Mouse (Mus musculus): ENCODE measurements around the gene Cct5.

Cct5 gene

DNA sequence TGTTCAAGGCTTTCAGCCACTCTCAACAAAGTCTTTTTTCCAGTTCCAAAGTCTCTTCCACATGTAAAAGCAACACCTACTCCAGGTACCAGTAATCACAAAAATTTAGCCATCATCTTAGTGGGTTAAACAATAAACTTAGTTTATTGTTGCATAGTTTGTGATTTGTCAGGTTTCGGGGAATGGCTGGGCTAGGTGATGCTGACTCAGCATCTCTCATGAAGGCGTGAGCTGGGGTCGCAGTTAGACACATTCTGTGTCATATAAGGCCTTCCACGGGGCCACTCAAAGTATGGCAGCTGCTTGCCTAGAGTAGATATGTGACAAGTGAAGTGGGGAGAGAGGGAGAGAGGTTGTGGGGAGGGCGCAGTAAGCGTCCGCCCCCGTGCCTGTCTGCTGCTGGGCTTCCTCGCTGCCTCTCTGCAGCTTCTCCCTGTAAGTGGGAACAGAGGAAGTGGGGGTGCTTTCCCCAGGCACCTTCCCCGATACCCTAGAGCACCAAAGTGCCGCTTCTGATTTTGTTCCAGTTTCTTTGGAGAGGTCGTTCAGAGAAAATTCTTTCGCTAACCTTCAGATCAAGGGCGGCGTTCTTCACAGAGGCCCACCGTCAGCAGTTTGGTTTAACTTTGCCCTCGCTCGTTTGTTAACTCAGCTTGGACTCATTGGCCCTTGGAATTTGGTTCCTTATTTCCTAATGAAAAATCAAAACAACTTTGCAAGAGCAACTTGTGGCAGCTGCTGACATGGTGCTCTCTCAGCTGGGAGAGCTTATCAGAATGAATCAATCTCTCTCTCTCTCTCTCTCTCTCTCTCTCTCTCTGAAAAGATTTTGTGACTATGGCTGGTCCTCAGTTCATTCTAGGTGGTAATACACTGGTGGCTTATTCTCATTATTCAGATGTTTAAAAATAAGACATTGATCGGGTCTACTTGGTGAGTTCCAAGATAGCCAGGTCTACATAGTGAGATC lies 37.7 kb downstream of the Cct5 start:
- peak; percentile 74 to 89 for DNase-seq

DNA sequence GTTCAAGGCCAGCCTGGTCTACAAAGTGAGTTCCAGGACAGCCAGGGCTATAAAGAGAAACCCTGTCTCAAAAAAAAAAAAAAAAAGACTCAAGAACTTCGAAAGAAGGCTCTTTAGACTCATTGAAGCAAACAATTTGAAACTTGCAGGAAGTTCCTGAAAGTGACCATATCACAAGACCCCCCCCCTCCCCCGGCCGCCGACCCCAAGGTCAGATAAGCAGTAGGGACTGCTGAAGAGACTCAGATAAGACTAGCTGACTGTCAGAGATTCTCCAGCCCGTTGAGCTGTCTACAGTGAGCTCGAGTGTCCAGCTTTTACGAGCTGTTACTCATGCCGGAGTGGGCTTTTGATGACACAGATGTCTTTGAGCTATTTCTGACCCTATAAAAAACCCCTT lies 38.8 kb downstream of the Cct5 start:
- no peak for DNase-seq

DNA sequence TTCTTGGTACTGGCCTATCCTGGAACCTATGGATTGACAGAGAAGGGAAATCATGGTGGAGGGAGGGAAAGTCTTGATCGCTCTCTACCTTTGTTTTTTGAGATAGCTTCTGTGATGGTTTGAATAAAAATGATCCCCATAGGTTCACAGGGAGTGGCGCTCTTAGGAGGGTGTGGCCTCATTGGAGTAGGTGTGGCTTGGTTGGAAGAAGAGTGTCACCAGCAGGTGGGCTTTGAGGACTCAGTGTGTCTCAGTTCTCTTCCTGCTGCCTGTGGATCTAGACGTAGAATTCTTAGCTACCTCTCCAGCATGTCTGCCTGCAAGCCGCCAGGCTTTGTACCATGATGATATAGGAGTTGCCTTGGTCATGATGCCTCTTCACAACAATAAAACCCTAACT lies 39.6 kb downstream of the Cct5 start:
- DNase-seq = no peak

DNA sequence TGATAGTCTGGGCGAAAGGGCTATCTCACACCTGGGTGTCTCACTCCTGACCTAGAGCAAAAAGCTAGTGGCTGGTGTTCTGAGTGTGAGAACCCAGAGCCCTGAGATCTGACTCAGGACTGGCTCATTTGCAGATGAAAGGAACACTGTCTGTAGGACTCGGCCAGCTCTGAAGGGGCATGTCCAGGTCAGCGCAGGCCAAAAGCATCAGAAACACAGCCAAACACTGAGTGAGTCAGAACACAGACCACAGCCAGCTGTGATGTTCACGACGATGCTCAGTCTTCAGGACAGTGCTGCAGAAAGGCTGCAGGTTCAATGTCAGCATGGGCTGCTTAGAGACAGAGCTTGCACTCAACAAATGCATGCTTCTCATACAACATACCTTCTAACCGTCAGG lies 40.2 kb downstream of the Cct5 start:
- no peak for DNase-seq

DNA sequence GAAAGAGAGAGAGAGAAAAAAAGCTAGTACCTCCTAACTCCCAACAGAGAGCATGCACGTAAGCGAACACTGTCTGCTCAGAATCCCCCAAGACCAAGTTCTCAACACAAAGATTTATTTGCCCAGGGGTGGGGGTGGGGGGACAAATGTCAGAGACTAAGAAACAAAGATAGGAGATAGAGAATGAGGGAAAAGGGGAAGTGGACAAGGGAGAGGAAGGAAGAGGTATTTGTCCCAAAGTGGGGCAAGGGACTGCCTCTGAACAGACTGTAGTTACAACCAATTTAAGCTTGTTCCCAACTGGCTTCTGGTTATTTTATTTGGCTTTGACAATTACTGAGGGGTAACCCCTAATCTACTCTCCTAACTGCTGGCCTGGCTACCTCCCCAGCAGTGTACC lies 46.7 kb downstream of the Cct5 start:
- no peak for DNase-seq

- DNase-seq = no peak
Measured at GRCm38 (mm10) chr15:31550381-31550780, 51.2 kb downstream of the Cct5 start.

- no peak for DNase-seq
Measured at GRCm38 (mm10) chr15:31547421-31547820, 54.2 kb downstream of the Cct5 start.

- no peak for DNase-seq
Measured at GRCm38 (mm10) chr15:31546291-31546690, 55.3 kb downstream of the Cct5 start.

GRCm38 (mm10) chr15:31545058-31545457 lies 56.5 kb downstream of the Cct5 start:
- peak in 1 of 2 experiments; percentile 34 for DNase-seq

- DNase-seq = no peak
Measured at GRCm38 (mm10) chr15:31543246-31543645, 58.4 kb downstream of the Cct5 start.

DNA sequence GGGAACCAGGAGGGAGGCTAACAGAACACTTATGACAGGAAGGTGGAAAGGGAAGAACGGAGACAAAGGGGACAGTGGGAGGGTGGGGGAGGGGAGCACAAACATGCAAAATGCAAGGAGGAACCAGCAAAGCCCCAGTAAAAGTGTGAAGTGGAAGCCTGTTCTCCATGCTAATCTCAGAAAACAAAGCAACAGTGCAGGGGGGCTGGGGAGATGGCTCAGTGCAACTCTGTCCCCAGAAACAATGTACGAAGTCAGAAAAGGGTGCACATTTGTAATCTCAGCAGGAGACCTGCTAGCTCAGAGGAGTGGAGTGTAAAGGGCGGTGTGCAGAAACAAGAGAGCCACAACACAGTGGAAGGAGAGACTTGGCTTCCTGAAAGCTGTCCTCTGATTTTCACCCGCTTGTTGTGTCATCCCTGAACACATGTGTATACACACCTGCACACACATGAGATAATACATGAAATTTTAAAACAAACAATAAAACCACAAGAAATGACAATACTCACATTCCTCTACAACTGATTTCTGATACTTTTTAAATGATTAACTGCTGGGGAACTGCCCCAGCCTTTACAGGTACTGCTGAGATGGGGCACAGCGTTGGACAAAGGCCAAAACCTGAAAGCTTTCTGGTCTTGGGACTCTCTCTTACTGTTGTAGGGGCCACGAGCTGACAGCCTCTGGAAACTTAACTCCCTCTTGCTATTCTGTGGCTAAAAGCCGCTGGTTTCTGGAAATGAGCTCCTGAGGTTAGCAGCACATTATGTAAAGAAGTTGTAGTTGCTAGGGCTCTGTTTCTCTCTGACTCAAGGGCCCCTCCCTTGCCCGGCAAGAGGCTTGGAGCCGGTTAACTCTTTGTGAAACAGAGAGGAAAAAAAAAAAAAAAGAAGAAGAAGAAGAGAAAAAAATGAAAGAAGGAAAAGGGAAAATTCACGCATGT lies 59.3 kb downstream of the Cct5 start:
- DNase-seq = peak; percentile 65 to 77

All from kidney, postnatal 25 days (tissue).